Mouse (Mus musculus) liver, embryonic 15.5 days (tissue): ENCODE results near the gene Map7. TPM values are rescaled to one million over a fixed set of nuclear protein-coding genes. Genes with fewer than 3 reads are reported as not detected.

Experiments
- ATAC-seq: fragments of 200-750 bp; cut with Nextera tagmentation; 2 replicates; pipeline ENCODE4 v1.8.0; 2017; ENCODE audit warnings: moderate number of reproducible peaks, mild to moderate bottlenecking, moderate library complexity; ENCODE audit not compliant: insufficient read depth
- H3K27ac ChIP-seq: fragments of 300-500 bp; sonication (generic); replicated peaks from 2 replicates; pipeline ENCODE4 v1.5.1; 2015; ENCODE audit warnings: mild to moderate bottlenecking, inconsistent platforms
- H3K27me3 ChIP-seq: fragments of 300-500 bp; sonication (generic); 2 replicates; pipeline ENCODE4 v1.6.1; 2015; ENCODE audit warnings: mild to moderate bottlenecking, inconsistent platforms
- H3K36me3 ChIP-seq: fragments of 300-500 bp; sonication (generic); replicated peaks from 2 replicates; pipeline ENCODE4 v1.6.1; 2015; ENCODE audit warnings: moderate library complexity, mild to moderate bottlenecking, inconsistent platforms
- H3K4me1 ChIP-seq: fragments of 300-500 bp; sonication (generic); replicated peaks from 2 replicates; pipeline ENCODE4 v1.6.1; 2015; ENCODE audit warnings: inconsistent platforms
- H3K4me2 ChIP-seq: fragments of 300-500 bp; sonication (generic); 2 replicates; pipeline ENCODE4 v1.6.1; 2015; ENCODE audit warnings: moderate library complexity, mild to moderate bottlenecking, inconsistent platforms
- H3K4me3 ChIP-seq: fragments of 300-500 bp; sonication (generic); replicated peaks from 2 replicates; pipeline ENCODE4 v1.5.1; 2015; ENCODE audit warnings: mild to moderate bottlenecking, inconsistent platforms
- H3K9ac ChIP-seq: fragments of 300-500 bp; sonication (generic); 2 replicates; pipeline ENCODE4 v1.6.1; 2015; ENCODE audit warnings: moderate library complexity, mild to moderate bottlenecking, inconsistent platforms
- H3K9me3 ChIP-seq: fragments of 300-500 bp; sonication (generic); replicated peaks from 2 replicates; pipeline ENCODE4 v1.6.1; 2016; ENCODE audit warnings: inconsistent platforms
- WGBS: fragments of 180-500 bp; shearing (Covaris S2); methylation state at CpG from one replicate; pipeline ENCODE4 v1.1.7; 2015; ENCODE audit warnings: mixed read lengths; ENCODE audit not compliant: insufficient replicate concordance; 5-methylcytosine and 5-hydroxymethylcytosine counted together
- polyA plus RNA-seq: library from polyadenylated mRNA; unstranded; fragments of >200 nt; fragmentation: Nextera tagmentation; extraction: Ambion mirVana; gene quantifications from 2 replicates; pipeline ENCODE4 v1.2.1, GENCODE M21; 2015

The Map7 gene
- polyA plus RNA-seq, 1 experiment from 2014 or later = 3.7 TPM

- H3K9me3 ChIP-seq = no peaks in the 10 kb centered on the region
- H3K27ac ChIP-seq = no peak overlapping the region
- no peak overlapping the region for H3K9ac ChIP-seq
- H3K4me3 ChIP-seq = no peak overlapping the region
- WGBS = 70% methylated on average over 7 of the region's 7 CpGs
- peaks cover 4% of the 10 kb centered on the region; the same call in 1 of the 2 replicates for H3K4me1 ChIP-seq
- no peaks in the 10 kb centered on the region for H3K27me3 ChIP-seq
- H3K4me2 ChIP-seq = no peak overlapping the region
- no peaks in the 10 kb centered on the region for H3K36me3 ChIP-seq
- no peak for ATAC-seq
Measured at GRCm38 (mm10) chr10:20206966-20207365, 58.7 kb downstream of the Map7 start.

GRCm38 (mm10) chr10:20209609-20210341 lies 61.5 kb downstream of the Map7 start:
- Histone ChIP-seq H3K9ac (no peak overlapping the region), H3K9me3 (no peaks in the 10 kb centered on the region), H3K36me3 (no peaks in the 10 kb centered on the region), H3K27me3 (no peaks in the 10 kb centered on the region), H3K27ac (no peak overlapping the region), H3K4me3 (no peak overlapping the region), H3K4me2 (no peak overlapping the region), H3K4me1 (no peaks in the 10 kb centered on the region)
- ATAC-seq = no peak
- 65% methylated on average over 5 of the region's 5 CpGs for WGBS

GRCm38 (mm10) chr10:20214418-20214817 lies 66.1 kb downstream of the Map7 start:
- Histone ChIP-seq H3K27ac (no peak overlapping the region), H3K4me1 (no peaks in the 10 kb centered on the region), H3K9me3 (no peaks in the 10 kb centered on the region), H3K9ac (no peak overlapping the region), H3K4me3 (no peak overlapping the region), H3K27me3 (no peaks in the 10 kb centered on the region), H3K36me3 (no peaks in the 10 kb centered on the region), H3K4me2 (no peak overlapping the region)
- ATAC-seq = no peak
- WGBS = 62% methylated on average over 4 of the region's 4 CpGs

- Histone ChIP-seq H3K4me1 (peaks cover 2% of the 10 kb centered on the region; the same call in 1 of the 2 replicates), H3K27me3 (no peaks in the 10 kb centered on the region), H3K36me3 (no peaks in the 10 kb centered on the region), H3K4me3 (no peak overlapping the region), H3K9me3 (no peaks in the 10 kb centered on the region), H3K9ac (no peak overlapping the region), H3K27ac (no peak overlapping the region), H3K4me2 (no peak overlapping the region)
- WGBS = 54% methylated on average over 6 of the region's 6 CpGs
- ATAC-seq = no peak
Measured at GRCm38 (mm10) chr10:20216982-20217381, 68.7 kb downstream of the Map7 start.

GRCm38 (mm10) chr10:20218866-20219265 lies 70.6 kb downstream of the Map7 start:
- Histone ChIP-seq H3K4me1 (peaks cover 2% of the 10 kb centered on the region; the same call in 1 of the 2 replicates), H3K27me3 (no peaks in the 10 kb centered on the region), H3K36me3 (no peaks in the 10 kb centered on the region), H3K27ac (no peak overlapping the region), H3K4me2 (no peak overlapping the region), H3K9ac (no peak overlapping the region), H3K4me3 (no peak overlapping the region), H3K9me3 (no peaks in the 10 kb centered on the region)
- WGBS = 49% methylated on average over 4 of the region's 4 CpGs
- ATAC-seq = no peak

- H3K4me2 ChIP-seq = no peak overlapping the region
- no peak overlapping the region for H3K9ac ChIP-seq
- peaks cover 2% of the 10 kb centered on the region; the same call in 1 of the 2 replicates for H3K4me1 ChIP-seq
- 23% methylated on average over 8 of the region's 8 CpGs for WGBS
- H3K36me3 ChIP-seq = no peaks in the 10 kb centered on the region
- no peak overlapping the region for H3K27ac ChIP-seq
- ATAC-seq = no peak
- no peaks in the 10 kb centered on the region for H3K27me3 ChIP-seq
- H3K9me3 ChIP-seq = no peaks in the 10 kb centered on the region
- no peak overlapping the region for H3K4me3 ChIP-seq
Measured at GRCm38 (mm10) chr10:20219538-20219937, 71.3 kb downstream of the Map7 start.

- no peaks in the 10 kb centered on the region for H3K36me3 ChIP-seq
- ATAC-seq = peak; percentile 72
Measured at GRCm38 (mm10) chr10:20220443-20221071, 72.3 kb downstream of the Map7 start.

GRCm38 (mm10) chr10:20222011-20222410 lies 73.7 kb downstream of the Map7 start:
- ATAC-seq = no peak
- 81% methylated on average over 4 of the region's 4 CpGs for WGBS
- H3K27ac ChIP-seq = no peak overlapping the region

More at GRCm38 (mm10) chr10:20220443-20221071, 72.3 kb downstream of the Map7 start:
- Histone ChIP-seq H3K4me2 (no peak overlapping the region), H3K27me3 (no peaks in the 10 kb centered on the region), H3K4me1 (peaks cover 4% of the 10 kb centered on the region; the same call in 1 of the 2 replicates), H3K4me3 (no peak overlapping the region), H3K9me3 (no peaks in the 10 kb centered on the region), H3K9ac (no peak overlapping the region), H3K27ac (no peak overlapping the region)
- WGBS = 55% methylated on average over 10 of the region's 10 CpGs

GRCm38 (mm10) chr10:20226728-20227127 lies 78.5 kb downstream of the Map7 start:
- ATAC-seq = no peak
- H3K27me3 ChIP-seq = no peaks in the 10 kb centered on the region
- no peaks in the 10 kb centered on the region for H3K9me3 ChIP-seq
- H3K4me1 ChIP-seq = peaks cover 4% of the 10 kb centered on the region; the same call in 1 of the 2 replicates
- H3K27ac ChIP-seq = no peak overlapping the region
- no peak overlapping the region for H3K9ac ChIP-seq
- no peak overlapping the region for H3K4me3 ChIP-seq
- 78% methylated on average over 4 of the region's 4 CpGs for WGBS
- H3K4me2 ChIP-seq = no peak overlapping the region
- no peaks in the 10 kb centered on the region for H3K36me3 ChIP-seq

More at GRCm38 (mm10) chr10:20222011-20222410, 73.7 kb downstream of the Map7 start:
- Histone ChIP-seq H3K4me3 (no peak overlapping the region), H3K9me3 (no peaks in the 10 kb centered on the region), H3K9ac (no peak overlapping the region), H3K4me2 (no peak overlapping the region), H3K4me1 (peaks cover 7% of the 10 kb centered on the region; the same call in 1 of the 2 replicates), H3K27me3 (no peaks in the 10 kb centered on the region), H3K36me3 (no peaks in the 10 kb centered on the region)

- H3K27me3 ChIP-seq = no peaks in the 10 kb centered on the region
- peaks cover 9% of the 10 kb centered on the region; the same call in 1 of the 2 replicates for H3K4me1 ChIP-seq
- H3K4me2 ChIP-seq = no peak overlapping the region
- no peak overlapping the region for H3K4me3 ChIP-seq
- no peak overlapping the region for H3K27ac ChIP-seq
- no peaks in the 10 kb centered on the region for H3K9me3 ChIP-seq
- no peak for ATAC-seq
- no peak overlapping the region for H3K9ac ChIP-seq
- WGBS = 27% methylated on average over 5 of the region's 5 CpGs
- 0 out of 2 replicates have a peak, but pooled peaks cover 3% of the 10 kb centered on the region for H3K36me3 ChIP-seq
Measured at GRCm38 (mm10) chr10:20230026-20230425, 81.8 kb downstream of the Map7 start.

- 50% methylated on average over 10 of the region's 10 CpGs for WGBS
- Histone ChIP-seq H3K36me3 (0 out of 2 replicates have a peak, but pooled peaks cover 3% of the 10 kb centered on the region), H3K9ac (no peak overlapping the region), H3K9me3 (no peaks in the 10 kb centered on the region), H3K4me1 (peaks cover 5% of the 10 kb centered on the region; the same call in 1 of the 2 replicates), H3K27ac (no peak overlapping the region), H3K27me3 (no peaks in the 10 kb centered on the region), H3K4me3 (no peak overlapping the region), H3K4me2 (no peak overlapping the region)
- no peak for ATAC-seq
Measured at GRCm38 (mm10) chr10:20233451-20233850, 85.2 kb downstream of the Map7 start.
